Mouse (Mus musculus): ENCODE data around the gene 1700069L16Rik. TPM values are rescaled to one million over a fixed set of nuclear protein-coding genes. Genes with fewer than 3 reads are reported as not detected.

1700069L16Rik gene
- polyA plus RNA-seq, 1 experiment from 2014 or later = not detected

GRCm38 (mm10) chr5:113765641-113766526 is 41.3 kb upstream of the 1700069L16Rik start:
- 75% methylated on average over 13 of the region's 13 CpGs for WGBS (ENCODE audit: insufficient replicate concordance)
- peaks cover 10% of the 10 kb centered on the region for H3K4me1 ChIP-seq (ENCODE audit: insufficient read depth)
- no peaks in the 10 kb centered on the region for H3K27me3 ChIP-seq (ENCODE audit: insufficient read depth, low read length)
- H3K9me3 ChIP-seq (ENCODE audit: low read length) = no peaks in the 10 kb centered on the region
- no peak overlapping the region for H3K4me3 ChIP-seq (ENCODE audit: low read depth, low read length)
- H3K27ac ChIP-seq (ENCODE audit: low read depth) = no peak overlapping the region
- no peak overlapping the region for H3K9ac ChIP-seq (replicated peaks)
- ATAC-seq = no peak
- no peak for TF ChIP-seq EP300 (IDR thresholded peaks at IDR 0.05; ENCODE audit: low read depth)
- no peak for TF ChIP-seq CTCF (IDR thresholded peaks at IDR 0.05; ENCODE audit: low read depth)
- no peak for DNase-seq
- no peak overlapping the region for H3K4me2 ChIP-seq (ENCODE audit: low read depth, low read length)
- H3K36me3 ChIP-seq (replicated peaks; ENCODE audit: insufficient read depth, low read length) = peaks cover 34% of the 10 kb centered on the region

- Histone ChIP-seq H3K36me3 (replicated peaks; ENCODE audit: insufficient read depth, low read length) (peaks cover 47% of the 10 kb centered on the region), H3K4me2 (ENCODE audit: low read depth, low read length) (no peak overlapping the region), H3K9ac (replicated peaks) (no peak overlapping the region), H3K27me3 (ENCODE audit: insufficient read depth, low read length) (no peaks in the 10 kb centered on the region), H3K4me3 (ENCODE audit: low read depth, low read length) (no peak overlapping the region), H3K4me1 (ENCODE audit: insufficient read depth) (no peaks in the 10 kb centered on the region), H3K9me3 (ENCODE audit: low read length) (no peaks in the 10 kb centered on the region), H3K27ac (ENCODE audit: low read depth) (no peak overlapping the region)
- 82% methylated on average over 7 of the region's 7 CpGs for WGBS (ENCODE audit: insufficient replicate concordance)
- ATAC-seq (no peak), DNase-seq (no peak)
- TF ChIP-seq CTCF (IDR thresholded peaks at IDR 0.05; ENCODE audit: low read depth) (no peak), EP300 (IDR thresholded peaks at IDR 0.05; ENCODE audit: low read depth) (no peak)
Observed at GRCm38 (mm10) chr5:113764426-113764825, 39.9 kb upstream of the 1700069L16Rik start.

DNA sequence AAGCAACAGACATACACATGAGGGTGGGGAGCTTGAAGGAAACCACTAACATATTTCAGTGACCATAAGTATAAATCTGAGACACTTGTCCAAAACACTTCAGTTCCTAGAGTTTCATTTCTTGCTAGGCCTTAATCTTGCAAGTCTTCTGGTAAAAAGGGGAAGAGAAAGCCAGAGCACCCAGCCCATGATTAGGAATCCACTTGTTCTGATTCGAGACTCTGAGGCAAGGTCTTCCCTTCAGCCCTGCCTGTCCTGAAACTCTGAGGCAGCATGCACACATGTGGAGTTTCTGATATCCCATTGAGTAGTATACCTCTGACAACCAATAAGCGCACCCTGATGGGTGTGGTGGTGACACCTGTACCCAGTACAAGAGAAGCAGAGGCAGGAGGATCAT is 37.0 kb upstream of the 1700069L16Rik start:
- Histone ChIP-seq H3K4me2 (ENCODE audit: low read depth, low read length) (no peak overlapping the region), H3K4me3 (ENCODE audit: low read depth, low read length) (no peak overlapping the region), H3K4me1 (ENCODE audit: insufficient read depth) (no peaks in the 10 kb centered on the region), H3K9me3 (ENCODE audit: low read length) (no peaks in the 10 kb centered on the region), H3K27ac (ENCODE audit: low read depth) (no peak overlapping the region), H3K9ac (replicated peaks) (no peak overlapping the region), H3K36me3 (replicated peaks; ENCODE audit: insufficient read depth, low read length) (peaks cover 73% of the 10 kb centered on the region), H3K27me3 (ENCODE audit: insufficient read depth, low read length) (no peaks in the 10 kb centered on the region)
- WGBS (ENCODE audit: insufficient replicate concordance) = 72% methylated on average over 2 of the region's 2 CpGs
- no peak for ATAC-seq
- no peak for DNase-seq
- TF ChIP-seq CTCF (IDR thresholded peaks at IDR 0.05; ENCODE audit: low read depth) (no peak), EP300 (IDR thresholded peaks at IDR 0.05; ENCODE audit: low read depth) (no peak)

GRCm38 (mm10) chr5:113755347-113756030 is 30.9 kb upstream of the 1700069L16Rik start:
- Histone ChIP-seq H3K27me3 (ENCODE audit: insufficient read depth, low read length) (no peaks in the 10 kb centered on the region), H3K9me3 (ENCODE audit: low read length) (no peaks in the 10 kb centered on the region), H3K27ac (ENCODE audit: low read depth) (no peak overlapping the region), H3K36me3 (replicated peaks; ENCODE audit: insufficient read depth, low read length) (peaks cover 93% of the 10 kb centered on the region), H3K9ac (replicated peaks) (no peak overlapping the region), H3K4me3 (ENCODE audit: low read depth, low read length) (no peak overlapping the region), H3K4me2 (ENCODE audit: low read depth, low read length) (no peak overlapping the region), H3K4me1 (ENCODE audit: insufficient read depth) (no peaks in the 10 kb centered on the region)
- TF ChIP-seq EP300 (IDR thresholded peaks at IDR 0.05; ENCODE audit: low read depth) = no peak
- no peak for TF ChIP-seq CTCF (IDR thresholded peaks at IDR 0.05; ENCODE audit: low read depth)
- 81% methylated on average over 15 of the region's 15 CpGs for WGBS (ENCODE audit: insufficient replicate concordance)
- ATAC-seq = no peak
- DNase-seq = no peak

- ATAC-seq (no peak), DNase-seq (no peak)
- WGBS (ENCODE audit: insufficient replicate concordance) = 89% methylated on average over 9 of the region's 9 CpGs
- no peak overlapping the region for H3K27ac ChIP-seq (ENCODE audit: low read depth)
- H3K36me3 ChIP-seq (replicated peaks; ENCODE audit: insufficient read depth, low read length) = peaks cover 86% of the 10 kb centered on the region
- no peak overlapping the region for H3K4me3 ChIP-seq (ENCODE audit: low read depth, low read length)
- no peaks in the 10 kb centered on the region for H3K27me3 ChIP-seq (ENCODE audit: insufficient read depth, low read length)
- H3K9ac ChIP-seq (replicated peaks) = no peak overlapping the region
- H3K9me3 ChIP-seq (ENCODE audit: low read length) = no peaks in the 10 kb centered on the region
- H3K4me1 ChIP-seq (ENCODE audit: insufficient read depth) = no peaks in the 10 kb centered on the region
- TF ChIP-seq CTCF (IDR thresholded peaks at IDR 0.05; ENCODE audit: low read depth) = no peak
- H3K4me2 ChIP-seq (ENCODE audit: low read depth, low read length) = no peak overlapping the region
Observed at GRCm38 (mm10) chr5:113751521-113752157, 27.1 kb upstream of the 1700069L16Rik start.

All from liver, postnatal 0 days (tissue).